Mouse (Mus musculus) embryonic facial prominence, embryonic 15.5 days (tissue): ENCODE results near the gene Cbr3. TPM values are rescaled to one million over a fixed set of nuclear protein-coding genes. Genes with fewer than 3 reads are reported as not detected.
"Not testable (repeated sequence)": the region's sequence is repeated elsewhere in the genome, so short reads cannot be mapped to it uniquely, and the experiment has no call there.

Experiments
- ATAC-seq: fragments of 200-750 bp; cut with Nextera tagmentation; 2 replicates; pipeline ENCODE4 v1.8.0; 2017; ENCODE audit warnings: low read depth, moderate TSS enrichment; ENCODE audit not compliant: insufficient number of reproducible peaks, low FRiP score, low TSS enrichment
- H3K27ac ChIP-seq: fragments of 300-500 bp; sonication (generic); replicated peaks from 2 replicates; pipeline ENCODE4 v1.5.1; 2015; ENCODE audit warnings: mild to moderate bottlenecking, inconsistent platforms
- H3K27me3 ChIP-seq: fragments of 300-500 bp; sonication (generic); 2 replicates; pipeline ENCODE4 v1.6.1; 2015; ENCODE audit warnings: inconsistent platforms
- H3K36me3 ChIP-seq: fragments of 300-500 bp; sonication (generic); 2 replicates; pipeline ENCODE4 v1.6.1; 2015; ENCODE audit warnings: mild to moderate bottlenecking, inconsistent platforms
- H3K4me1 ChIP-seq: fragments of 300-500 bp; sonication (generic); 2 replicates; pipeline ENCODE4 v1.6.1; 2015; ENCODE audit warnings: inconsistent platforms
- H3K4me2 ChIP-seq: fragments of 300-500 bp; sonication (generic); replicated peaks from 2 replicates; pipeline ENCODE4 v1.6.1; 2015; ENCODE audit warnings: mild to moderate bottlenecking, inconsistent platforms
- H3K4me3 ChIP-seq: fragments of 300-500 bp; sonication (generic); replicated peaks from 2 replicates; pipeline ENCODE4 v1.5.1; 2015; ENCODE audit warnings: mild to moderate bottlenecking, inconsistent platforms
- H3K9ac ChIP-seq: fragments of 300-500 bp; sonication (generic); 2 replicates; pipeline ENCODE4 v1.6.1; 2015; ENCODE audit warnings: inconsistent platforms
- H3K9me3 ChIP-seq: fragments of 300-500 bp; sonication (generic); replicated peaks from 2 replicates; pipeline ENCODE4 v1.6.1; 2016; ENCODE audit warnings: inconsistent platforms
- WGBS: fragments of 180-500 bp; shearing (Covaris S2); methylation state at CpG from one replicate; pipeline ENCODE4 v1.1.7; 2015; 5-methylcytosine and 5-hydroxymethylcytosine counted together
- polyA plus RNA-seq: library from polyadenylated mRNA; unstranded; fragments of >200 nt; fragmentation: Nextera tagmentation; extraction: Ambion mirVana; gene quantifications from 2 replicates; pipeline ENCODE4 v1.2.1, GENCODE M21; 2015

Cbr3 gene
- 22.3 and 23.7 TPM in 2 replicates for polyA plus RNA-seq

GRCm38 (mm10) chr16:93682689-93683507 is at the start of gene Cbr3:
Gene Cbr3, plus strand, starts transcription at chr16:93683215.
- Histone ChIP-seq H3K4me2 (peak within 1 kb of the TSS; percentile 99), H3K27ac (peak within 1 kb of the TSS; percentile 75), H3K4me3 (peak within 1 kb of the TSS; percentile 58), H3K4me1 (peaks cover 21% of the 10 kb centered on the region), H3K9ac (peak within 1 kb of the TSS; percentile 62), H3K9me3 (no peaks in the 10 kb centered on the region), H3K27me3 (peaks cover 22% of the 10 kb centered on the region), H3K36me3 (no peaks in the 10 kb centered on the region)
- peak; percentile 88 for ATAC-seq
- WGBS, result under 1% methylated on average over 63 of the region's 63 CpGs

- no peak for ATAC-seq
- H3K27me3 ChIP-seq, result no peaks in the 10 kb centered on the region
- H3K36me3 ChIP-seq, result no peaks in the 10 kb centered on the region
- no peak overlapping the region for H3K4me3 ChIP-seq
- WGBS, result 46% methylated on average over 4 of the region's 4 CpGs
- no peaks in the 10 kb centered on the region for H3K9me3 ChIP-seq
- no peak overlapping the region for H3K27ac ChIP-seq
- H3K9ac ChIP-seq, result no peak overlapping the region
- H3K4me2 ChIP-seq, result no peak overlapping the region
- H3K4me1 ChIP-seq, result no peaks in the 10 kb centered on the region
Measured at GRCm38 (mm10) chr16:93644006-93644405, 39.0 kb upstream of the Cbr3 start.

DNA sequence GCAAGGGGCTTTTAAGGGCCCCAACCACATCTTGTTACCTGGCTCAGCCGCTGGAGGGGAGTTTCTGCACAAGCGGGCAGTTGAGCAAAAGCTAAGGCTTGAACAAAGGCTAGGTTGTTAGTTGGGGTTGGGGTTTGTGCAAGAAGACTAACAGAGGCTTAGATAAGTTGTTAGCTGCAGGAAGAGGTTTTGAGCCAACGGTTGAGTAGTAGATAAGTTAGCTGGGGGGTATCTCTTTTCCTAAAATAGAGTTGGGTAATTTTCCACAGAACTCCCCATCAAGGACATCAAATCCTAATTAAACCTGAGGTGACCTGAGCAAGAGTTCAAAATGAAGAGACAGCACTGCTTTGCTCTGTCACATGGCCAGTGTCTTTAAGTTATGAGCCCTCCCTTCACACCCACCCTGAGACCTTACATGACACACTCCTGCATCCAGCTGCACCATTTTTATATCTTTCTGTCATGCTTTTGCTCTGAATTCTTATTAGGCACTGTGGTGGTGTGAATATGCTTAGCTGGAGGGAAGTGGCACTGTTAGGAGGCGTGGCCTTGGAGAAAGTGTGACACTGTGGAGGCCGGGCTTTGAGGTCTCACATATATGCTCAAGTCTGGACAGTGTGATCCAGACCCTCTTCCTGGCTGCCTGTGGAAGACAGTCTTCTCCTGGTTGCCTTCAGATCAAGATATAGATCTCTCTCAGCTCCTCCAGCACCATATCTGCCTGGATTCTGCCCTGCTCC is 34.4 kb upstream of the Cbr3 start:
- WGBS, result 70% methylated on average over 5 of the region's 5 CpGs

DNA sequence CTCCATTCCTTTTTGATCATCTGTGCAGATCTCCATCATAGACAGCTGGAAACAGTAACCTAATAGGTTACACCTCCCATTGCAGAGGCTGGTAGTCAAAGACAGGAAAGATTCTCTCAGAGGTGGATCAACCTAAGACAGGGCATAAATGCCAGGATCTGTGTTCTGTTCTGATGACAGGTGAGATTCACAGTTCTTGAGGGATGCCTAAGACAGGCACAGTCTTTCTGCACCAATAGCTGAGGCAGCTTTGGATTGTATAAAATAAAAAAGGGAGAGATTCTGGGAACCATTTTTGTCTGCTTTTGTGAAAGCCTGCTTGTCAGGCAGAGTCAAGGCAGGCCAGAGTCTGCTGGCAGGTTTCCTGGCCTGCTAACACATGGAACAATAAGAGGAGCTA is 15.0 kb upstream of the Cbr3 start:
- Histone ChIP-seq H3K4me3 (no peak overlapping the region), H3K27me3 (no peaks in the 10 kb centered on the region), H3K9me3 (peaks cover 9% of the 10 kb centered on the region; the same call in 1 of the 2 replicates), H3K27ac (no peak overlapping the region), H3K36me3 (no peaks in the 10 kb centered on the region), H3K4me2 (no peak overlapping the region), H3K4me1 (no peaks in the 10 kb centered on the region), H3K9ac (no peak overlapping the region)
- ATAC-seq, result no peak

More for the DNA sequence above, 34.4 kb upstream of the Cbr3 start:
- ATAC-seq, result no peak
- H3K36me3 ChIP-seq, result no peaks in the 10 kb centered on the region
- no peaks in the 10 kb centered on the region for H3K27me3 ChIP-seq
- H3K9me3 ChIP-seq, result no peaks in the 10 kb centered on the region
- H3K27ac ChIP-seq, result no peak overlapping the region
- no peak overlapping the region for H3K9ac ChIP-seq
- H3K4me2 ChIP-seq, result no peak overlapping the region
- H3K4me1 ChIP-seq, result no peaks in the 10 kb centered on the region
- H3K4me3 ChIP-seq, result no peak overlapping the region

DNA sequence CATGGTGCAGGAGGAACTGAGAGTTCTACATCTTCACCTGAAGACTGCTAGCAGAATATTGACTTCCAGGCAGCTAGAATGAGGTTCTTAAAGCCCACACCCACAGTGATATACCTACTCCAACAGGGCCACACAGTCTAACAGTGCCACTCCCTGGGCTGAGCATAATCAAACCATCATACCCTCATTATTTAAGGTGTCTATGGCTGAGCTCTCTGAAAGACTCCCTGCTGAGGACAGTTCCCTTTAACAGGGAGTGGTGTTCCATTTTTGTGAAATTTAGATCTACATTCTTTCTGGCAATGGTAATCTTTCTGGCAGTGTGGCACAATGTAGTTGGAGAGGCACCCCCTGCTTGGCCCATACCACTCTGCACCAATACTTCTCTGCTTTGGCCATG is 13.5 kb upstream of the Cbr3 start:
- H3K9me3 ChIP-seq, result peaks cover 9% of the 10 kb centered on the region; the same call in 1 of the 2 replicates
- no peak for ATAC-seq
- H3K4me3 ChIP-seq, result no peak overlapping the region
- H3K4me2 ChIP-seq, result no peak overlapping the region
- no peaks in the 10 kb centered on the region for H3K4me1 ChIP-seq
- H3K27ac ChIP-seq, result no peak overlapping the region
- H3K9ac ChIP-seq, result no peak overlapping the region
- no peaks in the 10 kb centered on the region for H3K36me3 ChIP-seq
- no peaks in the 10 kb centered on the region for H3K27me3 ChIP-seq

DNA sequence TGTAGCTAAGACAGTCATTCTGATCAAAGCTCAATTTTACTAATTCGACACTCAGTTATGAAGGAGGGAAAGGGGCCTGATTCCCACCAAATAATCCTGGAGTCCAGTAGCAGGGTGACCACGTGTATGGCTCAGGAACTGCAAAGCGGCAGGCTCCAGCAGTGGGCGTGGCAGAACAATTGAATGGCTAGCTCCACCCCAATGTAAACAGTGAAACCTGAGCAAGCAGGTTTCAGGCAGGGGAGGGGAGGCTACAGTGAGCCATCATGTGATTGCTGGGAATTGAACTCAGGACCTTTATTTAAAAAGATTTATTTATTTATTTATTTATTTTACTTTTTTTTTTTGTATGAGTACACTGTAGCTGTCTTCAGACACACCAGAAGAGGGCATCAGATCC is 12.5 kb upstream of the Cbr3 start:
- H3K27ac ChIP-seq, H3K9me3 ChIP-seq, ATAC-seq, H3K4me3 ChIP-seq, H3K36me3 ChIP-seq, H3K9ac ChIP-seq, H3K4me1 ChIP-seq, H3K27me3 ChIP-seq, H3K4me2 ChIP-seq: not testable (repeated sequence)
- WGBS, result 44% methylated on average over 4 of the region's 4 CpGs

- Histone ChIP-seq H3K9me3 (peaks cover 9% of the 10 kb centered on the region; the same call in 1 of the 2 replicates), H3K4me2 (no peak overlapping the region), H3K36me3 (no peaks in the 10 kb centered on the region), H3K4me1 (no peaks in the 10 kb centered on the region), H3K4me3 (no peak overlapping the region), H3K27ac (no peak overlapping the region), H3K9ac (no peak overlapping the region), H3K27me3 (no peaks in the 10 kb centered on the region)
- no peak for ATAC-seq
- WGBS, result 92% methylated on average over 5 of the region's 5 CpGs
Measured at GRCm38 (mm10) chr16:93671064-93671463, 12.0 kb upstream of the Cbr3 start.

DNA sequence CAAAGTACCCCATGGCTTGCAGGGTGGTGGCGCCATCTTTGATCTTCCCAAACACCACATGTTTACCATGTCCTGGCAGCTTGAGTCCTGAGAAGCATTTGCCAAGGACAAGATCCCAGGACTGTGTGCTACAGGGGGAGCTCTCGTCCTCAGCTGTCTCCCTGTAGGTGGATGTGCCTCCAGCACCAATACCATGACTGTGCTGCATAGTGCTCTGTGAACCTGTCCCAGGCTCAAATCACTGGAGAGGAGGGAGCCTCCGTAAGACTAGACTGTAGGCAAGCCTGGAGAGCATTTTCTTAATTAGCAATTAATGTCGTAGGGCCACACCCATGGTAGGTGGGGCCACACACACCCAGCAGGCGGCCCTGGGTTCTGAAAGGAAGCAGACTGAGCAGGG is 6.6 kb upstream of the Cbr3 start:
- Histone ChIP-seq H3K9me3 (no peaks in the 10 kb centered on the region), H3K9ac (no peak overlapping the region), H3K36me3 (no peaks in the 10 kb centered on the region), H3K27ac (no peak overlapping the region), H3K4me3 (no peak overlapping the region), H3K4me1 (no peaks in the 10 kb centered on the region), H3K27me3 (peaks cover 6% of the 10 kb centered on the region; the same call in 1 of the 2 replicates), H3K4me2 (no peak overlapping the region)
- 69% methylated on average over 5 of the region's 5 CpGs for WGBS
- ATAC-seq, result no peak

- ATAC-seq, result no peak
- no peak overlapping the region for H3K4me3 ChIP-seq
- H3K4me2 ChIP-seq, result no peak overlapping the region
- 78% methylated on average over 4 of the region's 4 CpGs for WGBS
- H3K9me3 ChIP-seq, result no peaks in the 10 kb centered on the region
- H3K4me1 ChIP-seq, result peaks cover 12% of the 10 kb centered on the region
- no peak overlapping the region for H3K27ac ChIP-seq
- H3K36me3 ChIP-seq, result no peaks in the 10 kb centered on the region
- H3K27me3 ChIP-seq, result peaks cover 15% of the 10 kb centered on the region
- no peak overlapping the region for H3K9ac ChIP-seq
Measured at GRCm38 (mm10) chr16:93678206-93678605, 4.8 kb upstream of the Cbr3 start.

- 44% methylated on average over 9 of the region's 9 CpGs for WGBS
Measured at GRCm38 (mm10) chr16:93679165-93679564, 3.9 kb upstream of the Cbr3 start.

DNA sequence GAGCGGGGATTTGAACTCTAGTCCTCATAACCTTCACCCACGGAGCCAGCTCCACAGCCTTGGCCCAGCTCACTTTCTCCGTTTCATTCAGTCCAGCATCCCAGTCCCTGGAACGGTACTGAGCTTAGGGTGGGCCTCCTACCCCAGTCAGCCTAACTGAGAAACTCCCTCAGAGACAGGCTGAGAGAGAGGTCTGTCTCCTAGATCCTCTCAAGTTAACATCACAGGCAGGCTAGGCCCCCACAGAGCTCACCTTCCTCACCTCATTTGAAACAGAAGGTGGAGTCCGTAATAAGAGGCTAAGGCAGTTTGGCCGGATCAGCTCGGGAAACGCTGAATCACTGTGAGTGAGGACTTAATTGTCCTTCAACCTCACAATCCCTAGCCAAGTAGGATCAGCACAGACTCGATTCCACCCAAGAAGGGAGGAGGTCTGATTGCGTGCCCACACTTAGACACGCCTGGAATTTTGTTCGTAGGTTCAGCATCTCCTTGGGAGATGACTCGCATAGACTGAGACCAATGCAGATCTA is 793 bp upstream of the Cbr3 start:
- no peaks in the 10 kb centered on the region for H3K36me3 ChIP-seq
- H3K4me2 ChIP-seq, result peak overlapping the region; percentile 99
- ATAC-seq, result no peak
- H3K4me3 ChIP-seq, result peak overlapping the region; percentile 58
- 20% methylated on average over 13 of the region's 13 CpGs for WGBS
- H3K27me3 ChIP-seq, result peaks cover 22% of the 10 kb centered on the region
- H3K4me1 ChIP-seq, result peaks cover 21% of the 10 kb centered on the region
- no peaks in the 10 kb centered on the region for H3K9me3 ChIP-seq
- no peak overlapping the region for H3K9ac ChIP-seq
- H3K27ac ChIP-seq, result peak overlapping the region; percentile 75; the same call in 1 of the 2 replicates

More at GRCm38 (mm10) chr16:93679165-93679564, 3.9 kb upstream of the Cbr3 start:
- Histone ChIP-seq H3K4me3 (no peak overlapping the region), H3K36me3 (no peaks in the 10 kb centered on the region), H3K27me3 (peaks cover 22% of the 10 kb centered on the region), H3K9ac (no peak overlapping the region), H3K4me1 (peaks cover 21% of the 10 kb centered on the region), H3K9me3 (no peaks in the 10 kb centered on the region), H3K4me2 (no peak overlapping the region), H3K27ac (no peak overlapping the region)
- ATAC-seq, result no peak
